Mouse (Mus musculus) forebrain, embryonic 11.5 days (tissue): ENCODE data around the gene Cct2. TPM values are rescaled to one million over a fixed set of nuclear protein-coding genes. Genes with fewer than 3 reads are reported as not detected.

ENCODE experiments used
- ATAC-seq: fragments of 200-750 bp; cut with Nextera tagmentation; replicated peaks from 2 replicates; pipeline ENCODE4 v1.8.0; 2017; ENCODE audit warnings: moderate TSS enrichment; ENCODE audit not compliant: low FRiP score
- DNase-seq: peaks from one replicate; pipeline ENCODE4 v3.0.0-alpha.2; 2017; ENCODE audit warnings: low spot score
- H3K27ac ChIP-seq: fragments of 300-500 bp; sonication (generic); 2 replicates; pipeline ENCODE4 v1.5.1; 2014; ENCODE audit warnings: low read depth, low read length
- H3K27me3 ChIP-seq: fragments of 300-500 bp; sonication (generic); 2 replicates; pipeline ENCODE4 v1.6.1; 2014; ENCODE audit warnings: mild to moderate bottlenecking, low read length, mixed read lengths; ENCODE audit not compliant: control insufficient read depth, insufficient read depth
- H3K36me3 ChIP-seq: fragments of 300-500 bp; sonication (generic); 2 replicates; pipeline ENCODE4 v1.6.1; 2014; ENCODE audit warnings: mild to moderate bottlenecking, low read length, moderate library complexity, mixed read lengths; ENCODE audit not compliant: control insufficient read depth, insufficient read depth
- H3K4me1 ChIP-seq: fragments of 300-500 bp; sonication (generic); replicated peaks from 2 replicates; pipeline ENCODE4 v1.6.1; 2014; ENCODE audit warnings: low read length, mixed read lengths; ENCODE audit not compliant: control insufficient read depth, insufficient read depth
- H3K4me2 ChIP-seq: fragments of 300-500 bp; sonication (generic); 2 replicates; pipeline ENCODE4 v1.6.1; 2014; ENCODE audit warnings: low read depth, mild to moderate bottlenecking, low read length, moderate library complexity, mixed read lengths; ENCODE audit not compliant: severe bottlenecking
- H3K4me3 ChIP-seq: fragments of 300-500 bp; sonication (generic); 2 replicates; pipeline ENCODE4 v1.5.1; 2014; ENCODE audit warnings: low read depth, low read length
- H3K9ac ChIP-seq: fragments of 300-500 bp; sonication (generic); 2 replicates; pipeline ENCODE4 v1.6.1; 2014; ENCODE audit warnings: low read length
- H3K9me3 ChIP-seq: fragments of 300-500 bp; sonication (generic); 2 replicates; pipeline ENCODE4 v1.6.1; 2016; ENCODE audit warnings: low read length, mixed read lengths; ENCODE audit not compliant: control insufficient read depth
- WGBS: fragments of 180-500 bp; shearing (Covaris S2); extraction: QIAGEN DNeasy Blood & Tissue Kit; methylation state at CpG from one replicate; pipeline ENCODE4 v1.1.7; 2014; 5-methylcytosine and 5-hydroxymethylcytosine counted together
- polyA plus RNA-seq: library from polyadenylated mRNA; unstranded; fragments of >200 nt; fragmentation: Nextera tagmentation; extraction: Ambion mirVana; gene quantifications from 2 replicates; pipeline ENCODE4 v1.2.1, GENCODE M21; 2014

Gene Cct2
- polyA plus RNA-seq, 1 experiment from 2014 or later, result 294 TPM

GRCm38 (mm10) chr10:117023693-117024092 lies 39.9 kb downstream of the Cct2 start:
- H3K4me2 ChIP-seq, result no peak overlapping the region
- no peak overlapping the region for H3K27ac ChIP-seq
- H3K9me3 ChIP-seq, result no peaks in the 10 kb centered on the region
- H3K36me3 ChIP-seq, result no peaks in the 10 kb centered on the region
- H3K27me3 ChIP-seq, result peaks cover 4% of the 10 kb centered on the region; the same call in 1 of the 2 replicates
- WGBS, result 66% methylated on average over 16 of the region's 16 CpGs
- ATAC-seq, result no peak
- peaks cover under 1% of the 10 kb centered on the region; the same call in 1 of the 2 replicates for H3K4me1 ChIP-seq
- no peak for DNase-seq
- no peak overlapping the region for H3K4me3 ChIP-seq
- no peak overlapping the region for H3K9ac ChIP-seq

GRCm38 (mm10) chr10:117021020-117021754 lies 42.4 kb downstream of the Cct2 start:
- ATAC-seq, result no peak; the same call in 1 of the 2 replicates

DNA sequence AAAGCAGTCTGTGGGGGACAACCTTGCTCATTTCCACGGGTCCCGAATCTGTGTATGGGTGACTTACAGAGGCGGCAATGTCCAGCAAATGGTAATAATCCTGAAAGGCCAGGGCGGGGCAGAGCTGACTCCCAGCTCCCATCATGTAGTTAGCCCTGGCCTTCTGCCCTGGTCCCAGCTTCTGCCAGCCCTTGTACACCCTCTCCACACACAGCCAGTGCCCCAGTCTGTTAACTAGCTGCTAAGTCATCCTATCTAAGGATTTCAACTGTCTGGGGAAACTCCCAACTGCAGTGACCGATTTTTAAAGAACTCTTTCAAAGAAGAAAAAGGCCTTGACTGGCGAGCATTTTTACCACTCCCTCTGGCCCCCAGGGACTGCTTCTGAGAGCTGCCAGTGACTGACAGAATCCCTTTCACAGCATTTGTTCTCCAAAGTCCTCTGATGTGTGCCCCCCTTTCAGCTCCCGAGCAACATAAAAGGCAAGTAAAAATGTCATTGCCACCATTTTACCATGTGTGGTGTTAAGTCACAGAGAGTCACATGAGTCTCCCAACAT lies 45.3 kb downstream of the Cct2 start:
- H3K9ac ChIP-seq, result no peak overlapping the region
- WGBS, result 58% methylated on average over 7 of the region's 7 CpGs
- no peaks in the 10 kb centered on the region for H3K36me3 ChIP-seq
- H3K4me3 ChIP-seq, result no peak overlapping the region
- H3K9me3 ChIP-seq, result no peaks in the 10 kb centered on the region
- DNase-seq (no peak), ATAC-seq (no peak)
- 0 out of 2 replicates have a peak, but pooled peaks cover 2% of the 10 kb centered on the region for H3K27me3 ChIP-seq
- no peak overlapping the region for H3K4me2 ChIP-seq
- peaks cover 5% of the 10 kb centered on the region; the same call in 1 of the 2 replicates for H3K4me1 ChIP-seq
- H3K27ac ChIP-seq, result no peak overlapping the region

More at GRCm38 (mm10) chr10:117021020-117021754, 42.4 kb downstream of the Cct2 start:
- WGBS, result 17% methylated on average over 21 of the region's 21 CpGs
- no peak overlapping the region for H3K9ac ChIP-seq
- H3K27me3 ChIP-seq, result peaks cover 4% of the 10 kb centered on the region; the same call in 1 of the 2 replicates
- no peaks in the 10 kb centered on the region for H3K9me3 ChIP-seq
- peaks cover 5% of the 10 kb centered on the region; the same call in 1 of the 2 replicates for H3K4me1 ChIP-seq
- H3K27ac ChIP-seq, result no peak overlapping the region
- no peak for DNase-seq
- no peak overlapping the region for H3K4me2 ChIP-seq
- H3K4me3 ChIP-seq, result no peak overlapping the region
- no peaks in the 10 kb centered on the region for H3K36me3 ChIP-seq

DNA sequence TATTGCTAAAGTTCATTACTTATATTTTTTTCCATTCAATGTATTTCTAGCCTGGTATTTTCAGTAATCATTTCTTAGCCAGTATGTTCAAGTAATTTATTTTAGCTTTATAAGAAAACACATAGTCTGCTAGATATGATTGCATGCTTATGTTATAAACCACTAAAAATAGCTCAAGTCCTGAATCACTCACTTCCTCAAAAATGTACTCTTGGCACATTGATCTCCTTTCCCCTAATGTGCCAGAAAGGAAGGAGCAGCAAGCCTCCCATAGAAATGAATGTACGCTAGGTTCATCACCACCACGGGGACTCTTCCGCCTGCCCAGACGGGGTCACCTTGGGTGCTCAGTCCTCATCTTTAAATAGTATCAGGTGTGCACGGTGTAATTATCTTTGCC lies 49.0 kb downstream of the Cct2 start:
- Histone ChIP-seq H3K36me3 (no peaks in the 10 kb centered on the region), H3K4me3 (no peak overlapping the region), H3K9ac (no peak overlapping the region), H3K9me3 (no peaks in the 10 kb centered on the region), H3K4me2 (no peak overlapping the region), H3K27me3 (no peaks in the 10 kb centered on the region), H3K27ac (no peak overlapping the region), H3K4me1 (peaks cover 5% of the 10 kb centered on the region; the same call in 1 of the 2 replicates)
- ATAC-seq, result no peak
- 93% methylated on average over 5 of the region's 5 CpGs for WGBS
- no peak for DNase-seq

- H3K4me1 ChIP-seq, result peaks cover 5% of the 10 kb centered on the region; the same call in 1 of the 2 replicates
- H3K27ac ChIP-seq, result no peak overlapping the region
- H3K4me3 ChIP-seq, result no peak overlapping the region
- no peak overlapping the region for H3K9ac ChIP-seq
- no peak overlapping the region for H3K4me2 ChIP-seq
- ATAC-seq (no peak), DNase-seq (no peak)
- no peaks in the 10 kb centered on the region for H3K9me3 ChIP-seq
- no peaks in the 10 kb centered on the region for H3K27me3 ChIP-seq
- H3K36me3 ChIP-seq, result no peaks in the 10 kb centered on the region
- WGBS, result 47% methylated on average over 12 of the region's 12 CpGs
These were observed 49.8 kb downstream of the Cct2 start for GRCm38 (mm10) chr10:117013689-117014390.

DNA sequence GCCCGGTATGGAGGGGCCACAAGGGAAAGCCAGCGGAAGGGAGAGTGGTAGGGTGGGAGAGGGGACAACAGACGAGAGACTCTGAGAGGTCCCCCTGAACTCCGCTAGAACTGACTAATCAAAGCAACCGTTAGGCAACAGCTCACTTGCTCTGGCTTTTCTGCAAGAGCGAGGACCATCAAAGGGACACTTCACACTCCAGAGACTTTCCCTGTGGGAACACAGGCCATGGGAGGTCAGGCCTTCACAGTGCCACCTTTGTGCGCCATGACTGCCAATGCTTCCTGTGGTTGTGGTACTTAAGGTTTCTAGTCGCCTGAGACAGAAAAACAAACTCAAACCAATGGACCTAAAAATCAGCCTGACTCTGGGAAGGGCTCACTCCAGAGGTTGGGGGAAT lies 52.6 kb downstream of the Cct2 start:
- Histone ChIP-seq H3K36me3 (no peaks in the 10 kb centered on the region), H3K4me2 (no peak overlapping the region), H3K9me3 (no peaks in the 10 kb centered on the region), H3K9ac (no peak overlapping the region), H3K4me1 (no peaks in the 10 kb centered on the region), H3K4me3 (no peak overlapping the region), H3K27ac (no peak overlapping the region), H3K27me3 (no peaks in the 10 kb centered on the region)
- WGBS, result 53% methylated on average over 8 of the region's 8 CpGs
- ATAC-seq (no peak), DNase-seq (no peak)

GRCm38 (mm10) chr10:117009691-117010090 lies 53.9 kb downstream of the Cct2 start:
- DNase-seq (no peak), ATAC-seq (no peak)
- Histone ChIP-seq H3K36me3 (no peaks in the 10 kb centered on the region), H3K4me1 (no peaks in the 10 kb centered on the region), H3K4me2 (no peak overlapping the region), H3K4me3 (no peak overlapping the region), H3K9ac (no peak overlapping the region), H3K27me3 (no peaks in the 10 kb centered on the region), H3K9me3 (no peaks in the 10 kb centered on the region), H3K27ac (no peak overlapping the region)
- 85% methylated on average over 6 of the region's 6 CpGs for WGBS

DNA sequence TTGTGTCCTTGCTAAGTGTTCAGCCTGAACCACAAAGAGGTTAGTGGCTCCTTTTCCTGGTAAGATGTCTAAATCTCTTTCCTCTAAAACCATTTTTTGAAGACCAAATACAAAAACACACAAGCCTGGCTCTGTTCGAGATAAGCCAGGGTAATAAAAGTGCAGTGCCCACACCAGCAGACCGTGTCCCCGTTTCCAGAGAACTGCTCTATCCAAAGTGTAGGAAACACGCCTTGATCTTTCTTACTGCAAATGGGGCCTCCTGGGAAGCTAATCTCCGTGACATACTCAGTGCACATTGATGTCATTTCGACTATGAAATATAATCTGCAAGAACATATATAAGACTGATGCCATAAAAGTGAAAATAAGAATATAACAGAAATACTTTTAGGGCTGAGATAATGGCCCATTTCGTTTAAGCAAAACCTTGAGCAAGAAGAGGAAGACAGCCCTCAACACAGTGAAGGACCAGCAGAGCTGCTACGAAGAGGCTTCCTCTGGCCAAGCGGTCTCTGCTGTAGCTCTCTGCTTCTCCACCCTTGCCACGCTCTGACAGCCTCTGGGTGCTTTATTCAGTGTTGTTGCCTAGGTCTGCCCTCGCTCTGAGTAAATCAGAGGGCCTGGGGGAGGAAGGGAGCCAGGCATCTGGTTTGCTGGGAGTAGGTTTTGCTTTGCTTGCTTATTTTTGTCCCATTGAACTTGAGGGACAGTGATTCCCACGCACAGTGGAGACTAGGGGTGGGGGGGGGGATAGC lies 57.7 kb downstream of the Cct2 start:
- Histone ChIP-seq H3K36me3 (no peaks in the 10 kb centered on the region), H3K9me3 (no peaks in the 10 kb centered on the region), H3K9ac (no peak overlapping the region), H3K4me2 (no peak overlapping the region), H3K27ac (no peak overlapping the region), H3K4me3 (no peak overlapping the region), H3K27me3 (no peaks in the 10 kb centered on the region), H3K4me1 (no peaks in the 10 kb centered on the region)
- ATAC-seq, result no peak
- no peak for DNase-seq
- 82% methylated on average over 12 of the region's 12 CpGs for WGBS
